Mouse (Mus musculus): ENCODE measurements around the gene Nrros.

The Nrros gene

GRCm38 (mm10) chr16:32116186-32116585 is 49.2 kb downstream of the Nrros start:
- H3K4me3 ChIP-seq (replicated peaks; ENCODE audit: low read length) = no peak overlapping the region; the same call in 1 of the 2 replicates
- no peaks in the 10 kb centered on the region for H3K9me3 ChIP-seq (ENCODE audit: low read length)
- no peaks in the 10 kb centered on the region for H3K36me3 ChIP-seq (ENCODE audit: insufficient read depth, low read length)
- no peaks in the 10 kb centered on the region for H3K27me3 ChIP-seq (ENCODE audit: insufficient read depth, low read length)
- peaks cover 67% of the 10 kb centered on the region for H3K4me1 ChIP-seq (replicated peaks; ENCODE audit: low read depth, low read length)
- TF ChIP-seq POU5F1 (IDR thresholded peaks at IDR 0.05; ENCODE audit: borderline replicate concordance, low read length) = no peak
- no peak for TF ChIP-seq CTCF (conservative IDR thresholded peaks at IDR 0.05; ENCODE audit: low read length)
- TF ChIP-seq NANOG (IDR thresholded peaks at IDR 0.05; ENCODE audit: borderline replicate concordance, low read length) = no peak

GRCm38 (mm10) chr16:32115781-32116180 is 49.6 kb downstream of the Nrros start:
- no peak for TF ChIP-seq NANOG (IDR thresholded peaks at IDR 0.05; ENCODE audit: borderline replicate concordance, low read length)
- no peak overlapping the region; the same call in 1 of the 2 replicates for H3K4me3 ChIP-seq (replicated peaks; ENCODE audit: low read length)
- H3K36me3 ChIP-seq (ENCODE audit: insufficient read depth, low read length) = no peaks in the 10 kb centered on the region
- H3K27me3 ChIP-seq (ENCODE audit: insufficient read depth, low read length) = no peaks in the 10 kb centered on the region
- no peaks in the 10 kb centered on the region for H3K9me3 ChIP-seq (ENCODE audit: low read length)
- peaks cover 68% of the 10 kb centered on the region for H3K4me1 ChIP-seq (replicated peaks; ENCODE audit: low read depth, low read length)

- TF ChIP-seq NANOG (IDR thresholded peaks at IDR 0.05; ENCODE audit: borderline replicate concordance, low read length) = no peak
- TF ChIP-seq CTCF (conservative IDR thresholded peaks at IDR 0.05; ENCODE audit: low read length) = peak; percentile 91
- TF ChIP-seq POU5F1 (IDR thresholded peaks at IDR 0.05; ENCODE audit: borderline replicate concordance, low read length) = no peak
- Histone ChIP-seq H3K27me3 (ENCODE audit: insufficient read depth, low read length) (no peaks in the 10 kb centered on the region), H3K9me3 (ENCODE audit: low read length) (no peaks in the 10 kb centered on the region)
Measured at GRCm38 (mm10) chr16:32114968-32115695, 50.3 kb downstream of the Nrros start.

GRCm38 (mm10) chr16:32114406-32114805 is 51.0 kb downstream of the Nrros start:
- no peak overlapping the region for H3K4me3 ChIP-seq (replicated peaks; ENCODE audit: low read length)
- TF ChIP-seq NANOG (IDR thresholded peaks at IDR 0.05; ENCODE audit: borderline replicate concordance, low read length) (no peak), CTCF (conservative IDR thresholded peaks at IDR 0.05; ENCODE audit: low read length) (no peak), POU5F1 (IDR thresholded peaks at IDR 0.05; ENCODE audit: borderline replicate concordance, low read length) (no peak)

More at GRCm38 (mm10) chr16:32114968-32115695, 50.3 kb downstream of the Nrros start:
- H3K4me1 ChIP-seq (replicated peaks; ENCODE audit: low read depth, low read length) = peaks cover 68% of the 10 kb centered on the region
- no peak overlapping the region for H3K4me3 ChIP-seq (replicated peaks; ENCODE audit: low read length)
- H3K36me3 ChIP-seq (ENCODE audit: insufficient read depth, low read length) = no peaks in the 10 kb centered on the region

GRCm38 (mm10) chr16:32113541-32114218 is 51.7 kb downstream of the Nrros start:
- no peaks in the 10 kb centered on the region for H3K9me3 ChIP-seq (ENCODE audit: low read length)
- H3K27me3 ChIP-seq (ENCODE audit: insufficient read depth, low read length) = no peaks in the 10 kb centered on the region
- peak overlapping the region; percentile 61 for H3K4me3 ChIP-seq (replicated peaks; ENCODE audit: low read length)
- H3K36me3 ChIP-seq (ENCODE audit: insufficient read depth, low read length) = no peaks in the 10 kb centered on the region
- no peak for TF ChIP-seq CTCF (conservative IDR thresholded peaks at IDR 0.05; ENCODE audit: low read length)
- TF ChIP-seq NANOG (IDR thresholded peaks at IDR 0.05; ENCODE audit: borderline replicate concordance, low read length) = no peak
- TF ChIP-seq POU5F1 (IDR thresholded peaks at IDR 0.05; ENCODE audit: borderline replicate concordance, low read length) = no peak
- H3K4me1 ChIP-seq (replicated peaks; ENCODE audit: low read depth, low read length) = peaks cover 54% of the 10 kb centered on the region

More at GRCm38 (mm10) chr16:32114406-32114805, 51.0 kb downstream of the Nrros start:
- Histone ChIP-seq H3K4me1 (replicated peaks; ENCODE audit: low read depth, low read length) (peaks cover 62% of the 10 kb centered on the region), H3K36me3 (ENCODE audit: insufficient read depth, low read length) (no peaks in the 10 kb centered on the region), H3K9me3 (ENCODE audit: low read length) (no peaks in the 10 kb centered on the region), H3K27me3 (ENCODE audit: insufficient read depth, low read length) (no peaks in the 10 kb centered on the region)

GRCm38 (mm10) chr16:32110951-32111699 is 54.3 kb downstream of the Nrros start:
- Histone ChIP-seq H3K4me1 (replicated peaks; ENCODE audit: low read depth, low read length) (peaks cover 51% of the 10 kb centered on the region), H3K9me3 (ENCODE audit: low read length) (no peaks in the 10 kb centered on the region), H3K27me3 (ENCODE audit: insufficient read depth, low read length) (no peaks in the 10 kb centered on the region), H3K4me3 (replicated peaks; ENCODE audit: low read length) (no peak overlapping the region), H3K36me3 (ENCODE audit: insufficient read depth, low read length) (0 out of 2 replicates have a peak, but pooled peaks cover 16% of the 10 kb centered on the region)
- TF ChIP-seq POU5F1 (IDR thresholded peaks at IDR 0.05; ENCODE audit: borderline replicate concordance, low read length) = no peak
- TF ChIP-seq NANOG (IDR thresholded peaks at IDR 0.05; ENCODE audit: borderline replicate concordance, low read length) = no peak
- TF ChIP-seq CTCF (conservative IDR thresholded peaks at IDR 0.05; ENCODE audit: low read length) = peak; percentile 23

- H3K4me1 ChIP-seq (replicated peaks; ENCODE audit: low read depth, low read length) = peaks cover 33% of the 10 kb centered on the region
- no peak for TF ChIP-seq POU5F1 (IDR thresholded peaks at IDR 0.05; ENCODE audit: borderline replicate concordance, low read length)
- TF ChIP-seq CTCF (conservative IDR thresholded peaks at IDR 0.05; ENCODE audit: low read length) = no peak
- TF ChIP-seq NANOG (IDR thresholded peaks at IDR 0.05; ENCODE audit: borderline replicate concordance, low read length) = no peak
- H3K27me3 ChIP-seq (ENCODE audit: insufficient read depth, low read length) = no peaks in the 10 kb centered on the region
- H3K9me3 ChIP-seq (ENCODE audit: low read length) = no peaks in the 10 kb centered on the region
- H3K4me3 ChIP-seq (replicated peaks; ENCODE audit: low read length) = no peak overlapping the region
- H3K36me3 ChIP-seq (ENCODE audit: insufficient read depth, low read length) = peaks cover 22% of the 10 kb centered on the region; the same call in 1 of the 2 replicates
Measured at GRCm38 (mm10) chr16:32108578-32108977, 56.8 kb downstream of the Nrros start.

- Histone ChIP-seq H3K4me3 (replicated peaks; ENCODE audit: low read length) (no peak overlapping the region), H3K27me3 (ENCODE audit: insufficient read depth, low read length) (no peaks in the 10 kb centered on the region)
Measured at GRCm38 (mm10) chr16:32108170-32108569, 57.2 kb downstream of the Nrros start.

More at GRCm38 (mm10) chr16:32108170-32108569, 57.2 kb downstream of the Nrros start:
- Histone ChIP-seq H3K36me3 (ENCODE audit: insufficient read depth, low read length) (peaks cover 26% of the 10 kb centered on the region; the same call in 1 of the 2 replicates), H3K9me3 (ENCODE audit: low read length) (no peaks in the 10 kb centered on the region), H3K4me1 (replicated peaks; ENCODE audit: low read depth, low read length) (peaks cover 29% of the 10 kb centered on the region)
- no peak for TF ChIP-seq NANOG (IDR thresholded peaks at IDR 0.05; ENCODE audit: borderline replicate concordance, low read length)
- TF ChIP-seq CTCF (conservative IDR thresholded peaks at IDR 0.05; ENCODE audit: low read length) = no peak
- no peak for TF ChIP-seq POU5F1 (IDR thresholded peaks at IDR 0.05; ENCODE audit: borderline replicate concordance, low read length)
